ENCODE assay signal across 7 mouse cellular contexts in the genomic region with DNA sequence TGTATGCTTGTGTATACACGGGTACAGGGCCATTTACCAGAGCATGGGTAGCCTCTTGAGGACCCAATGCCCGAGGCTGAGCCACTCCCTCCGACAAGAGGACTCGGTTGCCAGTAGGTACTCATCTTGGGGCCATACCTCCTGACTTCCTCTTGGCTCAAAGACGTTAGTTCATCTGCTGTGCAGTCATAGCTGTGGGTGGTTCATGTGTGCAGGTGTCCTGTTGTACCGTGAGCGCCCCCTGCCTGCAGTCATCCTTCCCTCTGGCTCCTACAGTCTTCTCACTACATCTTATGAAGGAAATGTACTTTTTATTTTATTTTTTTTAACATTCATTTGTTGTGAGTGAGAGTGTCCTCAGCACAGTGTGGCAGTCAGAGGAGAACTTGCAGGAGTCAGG. TPM values are rescaled to one million over a fixed set of nuclear protein-coding genes. Genes with fewer than 3 reads are reported as not detected.
DNase-seq lines count a peak whose midpoint lies in the region.

No protein-coding gene starts in this region.

- peak; percentile 53 for DNase-seq in urinary bladder, postnatal 14 days (ENCODE audit: low spot score)
- no peak for DNase-seq in urinary bladder, adult 2 months (ENCODE audit: low spot score)
- DNase-seq in adipocyte (ENCODE audit: low spot score): peak; percentile 43
- peak; percentile 70 to 82 for DNase-seq in cerebellum, postnatal 25 days
- peak; percentile 49 for DNase-seq in gastrocnemius, postnatal 10 days
- DNase-seq in liver: peak; percentile 79
- DNase-seq in retina, adult 2 months (ENCODE audit: low read depth, low spot score): peak; percentile 28

RNA-seq across cellular contexts. Expression of a gene that starts 6.2 kb away (rescaled TPM):
- 0.04 and 0.12 TPM in 2 replicates for polyA plus RNA-seq in urinary bladder, adult 2 months (2012; rRNA removed)
- under 1 TPM in 1 of 2 experiments, not detected in 1; 0.18 TPM for total RNA-seq in gastrocnemius, postnatal 10 days (2021)

RNA-seq across cellular contexts. Expression of a gene that starts 20.9 kb away (rescaled TPM):
- 0.06 TPM in 1 of 2 replicates, not detected in the other for polyA plus RNA-seq in urinary bladder, adult 2 months (2012; rRNA removed)
- total RNA-seq in gastrocnemius, postnatal 10 days (2021): under 1 TPM in 1 of 2 experiments, not detected in 1; 0.05 TPM
